ENCODE assay signal across 9 mouse cellular contexts in genomic region chr13:51022401-51023250, GRCm38 (mm10).
DNase-seq lines count a peak whose midpoint lies in the region; ATAC-seq and TF ChIP-seq lines count a peak whose summit lies in the region.
"Had no signal": no experiment of that assay in that cellular context is flagged by ENCODE, and none has a peak within 500 bp of the region (broad histone marks: within the 10 kb centered on the region; RNA-seq: fewer than 3 reads in every experiment).

No protein-coding gene starts in this region.

- DNase-seq in midbrain, embryonic 10.5 days (ENCODE audit: low spot score), result peak; percentile 12
- DNase-seq in midbrain, embryonic 11.5 days (ENCODE audit: low spot score, missing footprints), result no peak
- no peak for DNase-seq in cerebellum, adult 11 months
- DNase-seq in layer of hippocampus, adult 2 months (ENCODE audit: low spot score in 2 of 2), result no peak

- no peak overlapping the region for H3K4me2 ChIP-seq in midbrain, embryonic 11.5 days
- H3K4me2 ChIP-seq in embryonic facial prominence, embryonic 12.5 days (replicated peaks), result no peak overlapping the region
- H3K4me2 ChIP-seq in heart, embryonic 15.5 days, result no peak overlapping the region
- peak overlapping the region; percentile 30; the same call in 1 of the 2 replicates for H3K4me2 ChIP-seq in lung, embryonic 16.5 days (ENCODE audit: low read depth, low read length)

- no peaks in the 10 kb centered on the region for H3K9me3 ChIP-seq in midbrain, embryonic 10.5 days (replicated peaks)
- no peaks in the 10 kb centered on the region for H3K9me3 ChIP-seq in midbrain, embryonic 11.5 days (ENCODE audit: control insufficient read depth, low read length)
- H3K9me3 ChIP-seq in embryonic facial prominence, embryonic 12.5 days, result no peaks in the 10 kb centered on the region
- H3K9me3 ChIP-seq in heart, embryonic 15.5 days (replicated peaks), result no peaks in the 10 kb centered on the region
- H3K9me3 ChIP-seq in lung, embryonic 16.5 days (ENCODE audit: control insufficient read depth, low read length), result no peaks in the 10 kb centered on the region

- H3K4me3 ChIP-seq in midbrain, embryonic 10.5 days, result no peak overlapping the region
- H3K4me3 ChIP-seq in midbrain, embryonic 11.5 days (ENCODE audit: low read depth, low read length), result no peak overlapping the region
- no peak overlapping the region for H3K4me3 ChIP-seq in embryonic facial prominence, embryonic 12.5 days
- H3K4me3 ChIP-seq in heart, embryonic 15.5 days, result no peak overlapping the region
- no peak overlapping the region for H3K4me3 ChIP-seq in lung, embryonic 16.5 days (ENCODE audit: low read length)
- H3K4me3 ChIP-seq in layer of hippocampus, adult 2 months, result no peak overlapping the region

- 71% methylated on average over 13 of the region's 13 CpGs for WGBS in midbrain, embryonic 10.5 days
- 75% methylated on average over 13 of the region's 13 CpGs for WGBS in midbrain, embryonic 11.5 days
- WGBS in embryonic facial prominence, embryonic 12.5 days, result 35% methylated on average over 13 of the region's 13 CpGs
- 43% methylated on average over 13 of the region's 13 CpGs for WGBS in heart, embryonic 15.5 days
- WGBS in lung, embryonic 16.5 days, result 29% methylated on average over 13 of the region's 13 CpGs

- no peaks in the 10 kb centered on the region for H3K27me3 ChIP-seq in midbrain, embryonic 10.5 days (ENCODE audit: low read depth, poor library complexity, severe bottlenecking)
- H3K27me3 ChIP-seq in midbrain, embryonic 11.5 days (ENCODE audit: control insufficient read depth, insufficient read depth, low read length), result no peaks in the 10 kb centered on the region
- H3K27me3 ChIP-seq in embryonic facial prominence, embryonic 12.5 days, result no peaks in the 10 kb centered on the region
- H3K27me3 ChIP-seq in heart, embryonic 15.5 days, result no peaks in the 10 kb centered on the region
- no peaks in the 10 kb centered on the region for H3K27me3 ChIP-seq in lung, embryonic 16.5 days (ENCODE audit: control insufficient read depth, insufficient read depth, low read depth, low read length)

- H3K4me1 ChIP-seq in midbrain, embryonic 10.5 days, result peaks cover 13% of the 10 kb centered on the region
- no peaks in the 10 kb centered on the region for H3K4me1 ChIP-seq in midbrain, embryonic 11.5 days (ENCODE audit: control insufficient read depth, insufficient read depth, low read length)
- H3K4me1 ChIP-seq in embryonic facial prominence, embryonic 12.5 days, result peaks cover 36% of the 10 kb centered on the region
- peaks cover 24% of the 10 kb centered on the region for H3K4me1 ChIP-seq in heart, embryonic 15.5 days (replicated peaks)
- peaks cover 25% of the 10 kb centered on the region for H3K4me1 ChIP-seq in lung, embryonic 16.5 days (replicated peaks; ENCODE audit: control insufficient read depth, insufficient read depth, low read length)

- H3K9ac ChIP-seq in midbrain, embryonic 11.5 days (ENCODE audit: low read length), result no peak overlapping the region
- no peak overlapping the region for H3K9ac ChIP-seq in embryonic facial prominence, embryonic 12.5 days
- H3K9ac ChIP-seq in heart, embryonic 15.5 days, result no peak overlapping the region
- no peak overlapping the region for H3K9ac ChIP-seq in lung, embryonic 16.5 days (ENCODE audit: low read length)
- H3K9ac ChIP-seq: liver, embryonic 14.5 days had no signal

- no peaks in the 10 kb centered on the region for H3K36me3 ChIP-seq in midbrain, embryonic 10.5 days
- H3K36me3 ChIP-seq in midbrain, embryonic 11.5 days (ENCODE audit: control insufficient read depth, insufficient read depth, low read length), result no peaks in the 10 kb centered on the region
- no peaks in the 10 kb centered on the region for H3K36me3 ChIP-seq in embryonic facial prominence, embryonic 12.5 days
- H3K36me3 ChIP-seq in heart, embryonic 15.5 days, result no peaks in the 10 kb centered on the region
- no peaks in the 10 kb centered on the region for H3K36me3 ChIP-seq in lung, embryonic 16.5 days (ENCODE audit: control insufficient read depth, insufficient read depth, low read length)

- peak overlapping the region; percentile 20; the same call in 1 of the 2 replicates for H3K27ac ChIP-seq in midbrain, embryonic 10.5 days (replicated peaks)
- no peak overlapping the region for H3K27ac ChIP-seq in midbrain, embryonic 11.5 days (ENCODE audit: low read depth, low read length)
- H3K27ac ChIP-seq in embryonic facial prominence, embryonic 12.5 days, result peak overlapping the region; percentile 83
- H3K27ac ChIP-seq in heart, embryonic 15.5 days, result peak overlapping the region; percentile 66
- H3K27ac ChIP-seq in lung, embryonic 16.5 days (ENCODE audit: low read length), result peak overlapping the region; percentile 54
- H3K27ac ChIP-seq in layer of hippocampus, adult 2 months, result no peak overlapping the region
- H3K27ac ChIP-seq: liver, embryonic 14.5 days had no signal

- ATAC-seq in midbrain, embryonic 11.5 days (ENCODE audit: low FRiP score), result no peak
- no peak for ATAC-seq in embryonic facial prominence, embryonic 12.5 days (ENCODE audit: insufficient number of reproducible peaks, insufficient read depth, low FRiP score, low TSS enrichment)
- ATAC-seq in heart, embryonic 15.5 days (replicated peaks; ENCODE audit: insufficient number of reproducible peaks, insufficient read depth, low FRiP score, low read depth), result peak; percentile 72
- peak; percentile 82 for ATAC-seq in lung, embryonic 16.5 days (ENCODE audit: low read depth)
- no peak for ATAC-seq in cerebellum, adult (ENCODE audit: insufficient number of reproducible peaks, low FRiP score, low TSS enrichment)

- TF ChIP-seq CTCF in layer of hippocampus, adult 2 months (conservative IDR thresholded peaks at IDR 0.05), result no peak

Comparison
In these comparisons a context has a peak if more than half of its experiments do, and no peak if none do; other contexts are left out.
1. H3K27ac ChIP-seq: peak in midbrain, embryonic 10.5 days (single experiment), embryonic facial prominence, embryonic 12.5 days (single experiment), heart, embryonic 15.5 days (single experiment) and lung, embryonic 16.5 days (single experiment); none in midbrain, embryonic 11.5 days (single experiment) and layer of hippocampus, adult 2 months (single experiment).
2. ATAC-seq: peak in heart, embryonic 15.5 days (single experiment) and lung, embryonic 16.5 days (single experiment); none in midbrain, embryonic 11.5 days (single experiment), embryonic facial prominence, embryonic 12.5 days (single experiment) and cerebellum, adult (single experiment).